Mouse (Mus musculus): Measurements from ENCODE around the gene Smco2.
A peak's percentile ranks its signal among the peaks of the same experiment; 100 is the strongest.

The Smco2 gene

DNA sequence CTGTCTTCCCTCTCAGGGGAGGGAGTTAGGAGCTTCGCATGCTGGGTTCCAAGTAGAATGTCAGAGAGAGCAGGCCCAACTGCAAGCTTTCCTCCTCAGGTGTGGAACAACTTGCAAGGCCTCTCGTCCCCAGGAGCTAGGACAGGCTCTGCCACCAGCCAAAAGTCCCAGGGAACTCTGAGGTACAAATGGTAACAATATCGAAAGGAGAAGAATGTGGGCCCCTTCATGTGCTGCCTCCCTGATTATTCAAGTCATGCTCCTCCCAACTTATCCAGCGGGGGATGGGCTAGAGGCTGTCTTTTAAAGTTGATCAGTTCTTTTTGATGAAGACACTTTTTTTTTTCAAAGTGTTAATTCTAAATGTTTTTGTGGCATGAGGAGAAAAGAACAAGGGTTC lies at the start of gene Smco2:
Gene Smco2 (plus strand): TSS at position 55 of the 400 bp plus-strand sequence.
- no peak for DNase-seq (ENCODE audit: low spot score in 2 of 2)

DNA sequence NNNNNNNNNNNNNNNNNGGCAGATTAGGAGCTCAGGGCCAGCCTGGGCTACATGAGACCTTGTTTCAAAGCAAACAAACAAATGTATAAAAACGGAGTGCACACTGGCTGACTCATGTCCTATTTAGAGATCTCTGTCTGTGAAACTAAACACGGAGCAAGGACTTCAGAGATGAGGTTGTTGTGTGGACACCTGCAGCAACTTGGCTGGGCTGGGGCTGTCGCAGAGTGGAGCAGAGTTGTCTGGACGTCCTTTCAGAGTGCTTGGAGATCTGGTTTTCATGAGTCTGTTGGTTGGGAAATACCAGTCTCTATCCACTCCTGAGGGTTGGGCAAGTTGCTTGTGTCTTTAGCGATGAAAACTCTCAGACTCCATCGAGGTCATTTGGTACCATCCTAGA lies 39.9 kb upstream of the Smco2 start:
- no peak for DNase-seq (ENCODE audit: low spot score in 2 of 2)

DNA sequence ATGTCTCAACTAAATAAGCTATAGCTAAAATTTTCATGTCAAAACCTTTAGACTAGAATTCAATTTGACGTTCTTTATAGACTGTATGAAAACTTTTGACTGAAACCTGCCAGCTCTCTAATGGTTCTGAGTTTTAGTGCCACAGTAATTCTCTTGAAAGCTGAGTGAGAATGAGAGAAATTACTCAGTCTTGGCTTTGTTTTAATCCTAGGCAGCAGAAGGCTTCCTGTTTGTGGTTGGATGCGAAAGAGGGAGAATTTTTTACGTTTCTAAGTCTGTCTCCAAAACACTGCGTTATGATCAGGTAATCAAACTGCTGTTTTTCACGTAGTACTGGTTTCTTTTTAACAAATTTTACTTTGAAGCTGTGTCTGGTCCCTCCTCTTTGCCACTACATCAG lies 36.9 kb upstream of the Smco2 start:
- no peak for DNase-seq (ENCODE audit: low spot score in 2 of 2)

DNA sequence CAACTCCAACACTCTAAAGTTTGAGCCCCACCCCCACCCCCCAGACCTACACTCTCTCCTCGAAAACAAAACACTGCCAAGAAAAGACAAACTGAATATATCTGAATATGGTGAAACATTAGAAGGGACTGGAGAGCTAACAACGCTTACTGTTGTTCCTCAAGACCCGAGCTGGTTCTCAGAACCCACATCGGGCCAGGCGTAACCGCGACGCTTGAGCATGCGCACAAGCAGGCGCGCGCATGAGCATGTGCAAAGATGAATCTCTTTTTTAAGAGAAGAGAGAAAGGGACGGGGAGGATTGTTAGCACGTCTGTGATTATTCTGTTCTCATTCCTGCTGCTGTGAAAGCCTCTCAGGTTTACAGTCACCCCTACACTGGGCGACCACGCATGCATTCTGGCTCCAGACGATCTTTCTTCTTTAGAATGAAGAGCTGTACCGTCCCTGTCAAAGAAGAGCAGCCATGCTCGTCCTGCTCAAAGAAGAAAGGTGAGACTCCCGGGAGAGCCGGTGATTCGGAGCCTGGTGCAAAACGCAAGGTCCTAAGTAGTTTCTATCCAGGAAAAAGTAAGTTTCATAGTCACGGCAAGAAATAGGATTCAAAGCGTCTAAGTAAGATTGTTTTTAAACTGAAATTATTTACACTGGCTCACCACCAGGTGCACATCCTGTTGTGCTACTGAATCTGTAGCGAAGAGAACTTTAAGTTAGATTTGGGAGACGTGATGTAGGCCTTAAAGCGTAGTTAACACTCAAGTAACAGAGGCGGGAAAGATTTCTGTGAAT lies 29.5 kb upstream of the Smco2 start:
- DNase-seq (ENCODE audit: low spot score in 2 of 2), result no peak

DNA sequence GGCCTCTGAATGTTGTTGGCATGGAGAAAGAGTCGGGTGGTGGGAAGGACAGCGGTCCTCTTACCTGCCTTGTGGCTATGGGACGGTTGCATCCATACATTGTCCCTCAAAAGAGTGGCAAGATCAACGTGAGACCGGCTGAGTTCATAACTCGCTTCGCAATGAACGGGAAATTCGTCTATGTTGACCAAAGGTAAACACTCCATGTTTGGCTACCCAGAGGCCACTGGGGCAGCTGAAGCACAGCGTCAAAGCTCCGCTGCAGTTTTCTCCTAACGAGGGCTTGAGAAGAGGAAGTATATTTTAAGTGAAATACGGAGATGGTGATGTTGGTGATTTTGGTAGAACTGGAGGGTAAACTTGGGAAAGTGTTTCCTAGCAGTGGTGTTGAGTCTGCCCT lies 27.9 kb upstream of the Smco2 start:
- DNase-seq (ENCODE audit: low spot score in 2 of 2), result no peak

DNA sequence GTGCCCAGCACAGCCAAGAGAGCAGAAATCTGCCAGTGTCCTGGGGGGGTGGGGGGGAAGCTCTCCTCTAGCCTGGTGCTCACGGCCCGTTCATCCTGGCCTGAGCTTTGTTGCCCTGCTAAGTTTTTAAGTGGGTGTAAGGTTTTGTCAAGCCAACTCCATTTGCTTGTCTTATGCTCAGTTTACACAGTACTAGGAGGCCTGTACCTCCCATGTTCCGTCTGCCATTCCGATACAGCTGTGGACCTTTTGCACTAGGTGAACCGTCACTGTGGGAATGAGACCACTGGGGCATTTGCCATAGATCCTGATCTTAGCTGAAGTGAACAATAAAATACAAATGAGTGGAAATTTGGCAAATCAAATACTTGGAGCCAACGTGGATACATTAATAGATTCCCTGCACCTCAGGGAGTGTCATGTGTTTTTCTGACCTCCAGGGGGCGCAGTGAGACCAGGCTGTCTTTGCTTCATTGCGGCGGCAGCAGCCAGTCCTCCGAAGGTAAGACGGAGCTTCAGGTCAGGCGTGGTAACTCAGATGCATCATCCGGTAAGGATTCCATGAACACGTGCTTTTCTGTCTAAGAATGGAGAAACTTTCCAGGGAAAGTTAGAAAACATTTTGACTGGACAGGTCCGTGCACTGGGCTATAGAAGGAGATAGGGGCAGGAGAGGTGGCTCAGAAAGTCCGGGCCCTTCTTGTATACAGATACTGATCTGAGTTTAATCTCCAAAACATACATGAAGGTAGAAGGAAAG lies 25.0 kb upstream of the Smco2 start:
- peak in 1 of 2 experiments; percentile 49 for DNase-seq (ENCODE audit: low spot score in 2 of 2)

DNA sequence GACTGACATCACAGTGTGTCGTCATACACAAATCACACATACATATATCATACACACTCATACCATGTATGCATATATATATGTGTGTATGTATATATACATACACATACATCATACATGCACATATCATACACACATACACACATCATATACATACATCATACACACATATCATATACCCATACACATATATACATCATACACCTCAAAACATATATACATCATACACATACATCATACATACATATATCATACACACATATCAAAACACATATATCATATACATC lies 24.5 kb upstream of the Smco2 start:
- DNase-seq (ENCODE audit: low spot score in 2 of 2), result no peak

DNA sequence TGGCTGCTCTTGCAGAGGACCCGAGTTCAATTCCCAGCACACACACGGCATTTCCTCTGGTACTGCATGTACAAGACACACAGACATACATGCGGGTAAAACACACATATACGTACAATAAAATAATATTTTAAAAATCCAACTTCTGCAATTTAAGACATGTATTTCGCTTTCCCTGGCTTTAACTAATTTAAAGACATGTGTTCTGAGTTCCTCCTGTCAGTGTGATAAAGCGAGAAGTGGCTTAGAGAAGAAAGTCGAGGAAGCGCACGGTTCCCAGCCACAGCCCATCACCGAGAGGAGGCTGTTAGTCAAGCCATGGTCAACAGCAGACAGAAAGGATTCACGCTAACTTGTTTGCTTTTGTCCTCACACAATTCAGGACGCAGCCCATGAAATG lies 18.6 kb upstream of the Smco2 start:
- no peak for DNase-seq (ENCODE audit: low spot score in 2 of 2)

DNA sequence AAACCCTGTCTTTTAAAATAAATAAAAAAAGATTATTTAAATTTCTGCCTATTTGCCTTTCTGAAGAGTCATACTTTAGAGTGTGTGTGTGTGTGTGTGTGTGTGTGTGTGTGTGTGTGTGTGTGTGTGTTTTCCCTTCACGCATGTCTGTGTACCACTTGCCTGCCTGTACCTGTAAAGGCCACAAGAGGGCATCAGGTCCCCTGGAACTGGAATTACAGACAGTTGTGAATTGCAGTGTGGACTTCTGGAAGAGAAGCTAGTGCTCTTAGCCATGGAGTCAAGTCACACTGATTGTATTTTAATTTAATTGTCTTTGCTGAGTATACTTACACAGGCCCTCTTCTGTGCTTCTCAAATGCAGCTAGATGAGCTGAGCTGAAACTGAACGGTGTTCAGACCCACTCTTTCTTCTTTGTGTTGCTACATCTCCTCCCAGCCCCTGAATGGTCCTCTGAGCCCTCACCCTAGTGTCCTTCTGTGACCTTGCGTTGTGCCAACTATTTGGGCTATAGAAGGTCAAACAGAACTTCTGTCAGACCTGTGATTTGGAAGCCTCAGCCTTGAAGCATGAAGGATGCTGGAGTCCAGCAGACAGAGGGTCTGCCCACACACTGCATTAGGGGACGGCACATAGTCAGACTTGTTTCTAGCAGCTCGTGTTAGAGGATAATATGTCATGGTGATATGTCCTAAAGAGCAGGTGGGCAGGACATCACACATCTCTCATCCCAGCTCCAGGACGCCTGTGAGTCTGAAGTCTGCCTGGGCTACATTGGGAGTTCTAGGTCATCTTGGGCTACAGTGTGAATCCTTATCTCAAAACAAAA lies 16.2 kb upstream of the Smco2 start:
- DNase-seq (ENCODE audit: low spot score in 2 of 2), result no peak

DNA sequence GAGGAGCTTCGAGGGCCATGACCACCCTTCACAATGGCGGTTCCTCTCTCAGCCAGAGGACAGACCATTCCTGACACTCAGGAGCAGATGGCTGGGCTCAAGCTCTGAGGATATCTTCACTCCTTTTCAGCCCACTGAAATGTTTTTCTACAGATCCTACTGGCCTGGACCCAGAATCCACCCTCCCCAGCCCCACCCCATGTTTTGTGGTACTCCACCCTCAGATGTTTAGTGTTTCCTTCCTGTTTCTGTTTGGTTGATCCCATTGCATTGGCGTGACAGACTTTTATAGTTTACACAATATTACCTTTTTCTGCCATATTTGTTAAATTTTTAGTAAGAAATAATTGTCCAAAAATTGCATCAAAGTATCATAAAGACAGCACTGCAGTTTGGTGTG lies 15.6 kb upstream of the Smco2 start:
- no peak for DNase-seq (ENCODE audit: low spot score in 2 of 2)

DNA sequence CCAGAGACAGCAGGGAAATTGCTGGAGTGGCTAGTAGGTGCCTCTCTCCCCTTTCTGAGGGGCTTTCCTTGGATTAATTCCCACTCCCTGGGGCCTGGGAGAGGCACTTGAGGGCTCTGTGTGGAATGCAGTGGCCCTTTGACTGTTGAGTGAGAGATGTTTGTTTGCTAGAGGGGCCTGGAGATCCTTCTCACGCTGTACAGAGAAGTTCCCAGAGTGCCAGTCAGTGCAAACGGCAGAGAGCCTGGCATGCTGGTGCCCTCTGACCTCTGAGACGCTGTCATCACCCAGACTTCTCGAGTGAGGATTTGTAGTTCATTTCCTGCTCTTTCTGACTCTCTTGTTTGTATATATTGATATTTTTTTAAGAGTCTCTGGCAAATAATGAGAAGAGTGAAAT lies 14.1 kb upstream of the Smco2 start:
- no peak for DNase-seq (ENCODE audit: low spot score in 2 of 2)

DNA sequence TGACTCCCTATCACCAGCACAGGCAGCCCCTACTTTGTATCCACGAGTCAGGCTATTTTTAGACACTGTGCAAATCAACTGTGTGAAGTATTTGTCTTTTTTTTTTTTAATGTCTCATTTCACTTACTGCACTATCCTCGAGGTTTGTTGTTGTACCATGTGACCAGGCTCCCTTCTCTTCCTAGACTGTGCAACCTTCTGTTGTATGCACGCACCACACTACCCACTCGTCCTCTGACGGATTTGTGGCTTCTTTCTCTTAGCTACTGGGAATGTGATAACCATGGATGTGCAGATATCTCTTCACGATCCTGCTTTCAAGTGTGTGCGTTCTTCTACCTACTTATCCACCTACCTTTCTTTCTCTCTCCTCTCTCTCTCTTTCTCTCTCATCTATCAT lies 12.6 kb upstream of the Smco2 start:
- DNase-seq (ENCODE audit: low spot score in 2 of 2), result no peak

DNA sequence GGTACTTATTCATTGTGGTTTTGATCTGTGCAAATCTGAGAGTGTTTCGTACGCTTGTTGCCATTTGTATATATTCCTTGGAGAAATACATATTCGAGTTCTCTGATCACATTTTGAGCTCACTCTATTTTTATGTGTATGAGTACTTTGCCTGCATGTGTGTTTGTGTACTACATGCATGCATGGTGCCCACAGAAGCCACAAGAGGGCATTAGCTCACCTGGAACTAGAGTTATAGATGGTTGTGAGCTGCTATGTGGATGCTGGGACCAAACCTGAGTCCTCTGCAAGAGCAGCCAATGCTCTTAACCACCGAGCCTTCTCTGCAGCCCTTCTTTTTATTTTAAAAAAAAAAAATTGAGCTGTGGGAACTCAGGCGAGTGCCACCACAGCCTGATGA lies 11.5 kb upstream of the Smco2 start:
- DNase-seq (ENCODE audit: low spot score in 2 of 2), result no peak

DNA sequence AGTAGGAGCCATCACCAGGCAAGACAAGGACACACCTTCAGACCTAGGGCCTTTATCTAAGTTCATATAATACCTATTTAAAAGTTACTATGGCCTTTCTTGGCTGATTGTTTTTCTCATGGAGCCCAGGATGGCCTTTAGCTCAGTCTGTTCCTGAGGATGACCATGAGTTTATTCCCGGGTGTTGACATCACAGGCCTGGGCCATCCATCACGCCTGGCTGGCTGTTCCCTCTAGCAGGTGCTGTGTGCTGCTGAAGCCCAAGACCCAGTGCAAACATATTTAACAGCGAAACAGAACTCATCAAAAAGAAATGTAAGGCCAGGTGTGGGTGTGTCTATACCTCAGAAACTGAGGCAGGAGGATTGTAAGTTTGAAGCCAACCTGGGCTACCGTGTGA lies 11.0 kb upstream of the Smco2 start:
- DNase-seq (ENCODE audit: low spot score in 2 of 2), result no peak

DNA sequence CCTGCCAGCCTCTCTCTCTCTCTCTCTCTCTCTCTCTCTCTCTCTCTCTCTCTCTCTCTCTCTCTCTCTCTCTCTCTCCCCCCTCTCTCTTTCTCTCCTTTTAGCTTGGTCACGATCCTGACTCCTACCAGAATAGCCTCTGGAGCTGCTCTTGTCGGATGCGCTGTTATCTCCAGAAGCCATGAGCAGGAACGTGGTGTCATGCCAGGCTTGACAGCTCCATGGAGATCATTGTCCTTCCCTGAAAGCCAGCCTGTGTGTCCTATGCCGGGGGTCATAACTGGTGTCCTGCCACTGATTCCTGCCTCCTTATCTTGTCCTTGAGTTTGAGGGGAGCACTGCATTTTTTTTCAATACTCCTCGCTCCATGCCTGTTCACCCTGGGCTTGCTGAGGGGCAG lies 5.0 kb upstream of the Smco2 start:
- no peak for DNase-seq (ENCODE audit: low spot score in 2 of 2)

DNA sequence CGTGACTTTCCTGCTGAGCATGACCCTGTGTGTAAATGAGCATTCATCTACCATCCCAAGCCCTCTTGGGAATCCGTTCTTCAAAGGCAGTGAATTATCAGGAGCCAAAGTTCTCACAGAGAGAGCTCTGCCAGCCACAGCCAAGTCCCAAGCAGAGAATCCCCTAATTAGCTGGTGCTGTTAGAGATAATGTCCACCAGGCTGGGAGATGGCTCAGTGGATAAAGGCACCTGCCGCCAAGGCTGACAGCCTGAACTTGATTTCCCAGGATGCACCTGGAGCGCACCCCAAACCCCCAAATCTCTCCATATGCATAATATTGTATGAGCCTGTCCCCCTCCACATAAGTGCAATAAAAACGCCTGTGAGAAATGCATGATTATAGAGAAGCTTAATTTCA lies 4.6 kb upstream of the Smco2 start:
- DNase-seq (ENCODE audit: low spot score in 2 of 2), result no peak

DNA sequence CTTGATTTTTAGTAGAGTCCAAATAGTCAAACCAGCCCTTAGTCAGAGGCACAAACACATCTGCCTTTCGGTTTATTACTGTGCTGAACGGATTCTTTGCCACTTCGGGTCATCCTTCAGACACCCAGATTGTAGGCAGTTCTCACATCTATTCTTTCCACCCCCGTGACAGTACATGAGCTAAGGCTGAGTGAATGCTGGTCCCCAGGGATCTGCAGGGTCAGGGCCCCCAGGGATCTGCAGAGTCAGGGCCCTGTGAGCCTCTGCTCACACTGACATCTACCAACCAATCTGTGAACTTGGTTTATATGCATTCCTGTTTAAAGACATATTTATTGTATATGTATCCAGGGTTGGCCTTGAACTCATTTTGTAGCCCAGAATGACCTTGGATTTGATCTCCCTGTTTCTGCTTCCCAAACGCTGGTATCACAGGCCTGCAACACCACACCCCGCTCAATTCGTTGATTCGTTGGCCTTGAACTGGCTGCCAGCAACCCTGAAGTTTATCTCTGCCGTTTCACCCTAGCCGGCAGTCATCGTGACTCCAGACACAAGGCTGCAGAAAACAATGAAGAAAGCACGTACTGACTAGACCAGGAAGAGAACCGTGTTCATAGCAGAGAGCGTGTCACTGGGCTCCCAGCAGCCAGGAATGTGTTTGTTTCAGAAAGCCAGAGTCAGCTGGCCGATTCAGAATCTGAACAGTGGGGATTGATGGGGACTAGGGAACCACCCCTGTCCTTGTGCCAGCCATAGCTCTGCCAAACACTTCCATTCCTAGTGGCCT lies 3.7 kb upstream of the Smco2 start:
- no peak for DNase-seq (ENCODE audit: low spot score in 2 of 2)

DNA sequence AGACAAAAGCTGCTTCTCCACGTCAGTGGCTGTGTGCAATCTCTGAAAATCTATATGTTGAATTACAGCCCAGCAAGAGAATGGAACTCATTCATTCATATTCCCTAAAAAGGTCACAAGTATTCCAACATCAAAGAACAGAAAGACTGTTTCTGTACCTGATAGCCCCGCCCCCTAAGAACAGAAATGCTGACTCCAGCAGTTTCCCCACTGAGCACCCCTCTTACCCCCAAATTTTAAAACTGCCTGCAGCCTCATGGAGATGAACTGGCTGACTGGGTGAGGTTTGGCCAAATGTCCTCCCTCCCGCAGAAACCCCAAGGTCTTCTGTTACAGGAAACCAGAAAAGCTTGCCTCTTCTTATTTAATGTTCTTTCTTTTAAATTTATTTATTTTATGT lies 2.5 kb upstream of the Smco2 start:
- DNase-seq (ENCODE audit: low spot score in 2 of 2), result no peak

DNA sequence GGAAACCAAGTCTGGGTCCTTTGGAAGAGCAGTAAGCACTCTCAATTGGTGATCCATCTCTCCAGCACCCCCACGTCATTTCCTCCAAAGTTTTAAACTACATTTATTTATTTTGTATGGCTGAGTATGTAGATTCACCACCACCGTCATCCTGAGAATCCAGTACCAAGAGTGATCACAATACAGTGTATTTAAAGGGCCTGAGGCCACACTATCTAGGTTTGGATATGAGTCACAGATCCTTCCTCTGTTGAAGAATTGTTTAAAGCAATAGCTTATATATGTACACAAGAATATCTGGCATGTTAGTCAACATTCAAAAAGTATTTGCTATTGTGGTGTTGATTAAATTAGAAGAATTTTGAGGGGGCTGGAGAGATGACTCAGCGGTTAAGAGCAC lies 1.6 kb upstream of the Smco2 start:
- no peak for DNase-seq (ENCODE audit: low spot score in 2 of 2)

DNA sequence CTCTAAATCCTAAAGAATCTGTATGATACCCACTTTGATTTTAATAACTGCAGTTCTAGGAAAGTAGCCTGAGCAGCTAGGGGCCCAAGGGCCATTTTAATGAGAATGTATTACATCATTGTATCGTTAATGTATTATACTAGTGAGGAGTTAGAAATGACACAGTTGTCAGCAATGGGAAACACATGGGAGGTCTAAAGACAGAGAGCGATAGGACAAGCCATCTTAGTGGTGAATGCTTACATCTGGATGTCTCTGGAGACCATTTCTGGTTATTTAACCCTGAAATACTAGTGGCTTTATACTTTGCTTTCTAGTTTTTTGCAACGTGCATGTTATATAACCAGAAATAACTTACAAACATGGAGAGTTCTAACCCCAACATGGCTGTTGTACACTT lies 2.0 kb downstream of the Smco2 start:
- no peak for DNase-seq (ENCODE audit: low spot score in 2 of 2)

DNA sequence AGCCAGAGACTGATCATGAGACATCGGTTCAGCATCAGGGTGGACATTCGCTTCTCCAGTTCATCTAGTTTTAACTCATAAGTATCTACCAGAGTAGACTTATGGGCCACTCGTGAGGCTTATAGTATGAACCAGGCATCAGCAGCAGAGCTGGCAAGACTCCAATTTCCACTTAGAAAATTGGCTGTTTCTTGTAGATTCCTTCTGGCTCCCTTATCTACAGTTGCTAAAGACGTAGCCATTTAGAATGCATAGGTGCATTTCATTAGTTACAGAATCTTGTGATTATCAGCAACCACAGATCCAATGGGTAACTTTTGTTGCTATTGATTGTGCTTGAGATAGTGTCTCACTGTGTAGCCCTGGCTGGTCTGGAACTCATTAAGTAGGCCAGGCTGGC lies 2.8 kb downstream of the Smco2 start:
- DNase-seq (ENCODE audit: low spot score in 2 of 2), result no peak

DNA sequence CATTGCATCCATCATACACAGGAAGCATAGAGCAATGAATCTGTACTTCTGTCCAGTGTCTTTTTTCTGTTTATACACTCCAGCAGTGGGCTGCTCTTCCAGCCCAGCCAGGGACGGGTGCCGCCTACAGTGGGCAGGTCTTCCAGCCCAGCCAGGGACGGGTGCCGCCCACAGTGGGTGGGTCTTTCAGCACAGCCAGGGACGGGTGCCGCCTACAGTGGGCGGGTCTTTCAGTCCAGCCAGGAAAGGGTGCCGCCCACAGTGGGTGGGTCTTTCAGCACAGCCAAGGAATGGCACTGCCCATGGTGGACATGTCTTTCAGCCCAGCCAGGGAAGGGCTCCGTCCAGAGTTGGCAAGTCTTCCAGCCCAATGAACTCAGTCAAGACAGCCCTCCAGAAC lies 5.3 kb downstream of the Smco2 start:
- no peak for DNase-seq (ENCODE audit: low spot score in 2 of 2)

All from spleen, postnatal 14 days (tissue).